Mouse (Mus musculus) layer of hippocampus, adult 11-12 months (tissue): ENCODE data around the gene Zfp319.
A peak's percentile ranks its signal among the peaks of the same experiment; 100 is the strongest.

Experiments used
- DNase-seq: peaks from one replicate; pipeline ENCODE4 v3.0.0; 2022; ENCODE audit warnings: low spot score

Gene Zfp319

DNA sequence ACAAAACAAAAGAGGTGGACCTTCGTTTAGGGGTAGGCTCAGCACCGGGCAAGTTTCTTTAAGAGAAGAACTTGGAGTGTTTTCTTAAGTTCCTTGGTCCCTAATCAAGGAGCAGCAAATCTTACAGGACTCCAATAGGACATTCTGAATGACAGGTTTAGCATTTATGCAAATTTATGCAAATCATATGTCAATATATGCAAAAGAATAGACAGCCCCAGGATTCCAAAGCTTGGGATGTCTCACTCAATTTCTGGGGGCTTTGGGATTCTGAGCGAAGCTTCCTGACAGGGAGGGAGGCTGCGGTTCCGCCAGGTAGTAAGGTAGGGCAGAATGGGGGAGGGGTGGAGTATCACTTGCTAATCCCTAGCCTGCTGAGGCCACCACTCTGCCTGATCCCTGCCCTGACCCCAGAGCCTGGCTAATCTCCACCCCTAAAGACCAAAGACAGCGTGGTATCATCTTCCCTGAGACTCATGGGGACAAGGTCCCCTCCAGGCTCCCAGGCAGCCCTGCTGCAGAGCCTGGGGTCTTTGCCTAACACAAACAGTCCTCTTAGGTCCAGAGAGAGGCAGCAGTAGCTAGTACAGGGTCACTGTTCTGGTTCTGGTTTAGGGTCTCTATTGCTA lies 21.3 kb downstream of the Zfp319 start, which contains the start of gene Tepp:
Gene Tepp, plus strand, starts transcription at position 225 of the 629 bp plus-strand sequence.
- no peak for DNase-seq

DNA sequence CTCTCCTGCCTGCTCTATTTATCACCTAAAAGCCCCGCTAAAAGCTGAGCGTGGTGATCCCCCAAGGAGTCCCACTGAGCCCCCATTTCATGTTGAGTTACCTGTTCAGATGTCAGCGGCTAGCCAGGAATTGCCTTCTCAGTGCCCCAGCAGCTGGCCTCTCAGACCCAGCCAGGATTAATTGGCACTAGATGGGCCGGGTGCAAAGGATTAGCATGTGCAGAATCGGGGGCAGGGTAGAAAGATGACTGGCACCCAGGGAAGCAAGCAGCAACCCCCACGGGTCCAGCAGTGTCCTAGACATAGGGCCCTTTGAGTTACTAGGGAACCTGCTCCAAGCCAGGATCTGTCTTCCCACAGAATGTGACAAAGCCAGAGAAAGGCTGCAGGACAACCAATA lies 25.3 kb downstream of the Zfp319 start, which contains the start of gene Cngb1:
Gene Cngb1, minus strand, starts transcription at position 155 of the 400 bp plus-strand sequence.
- no peak for DNase-seq

- DNase-seq = no peak
Observed at GRCm38 (mm10) chr8:95305526-95305925, 26.2 kb downstream of the Zfp319 start.

GRCm38 (mm10) chr8:95302410-95302809 lies 29.3 kb downstream of the Zfp319 start:
- no peak for DNase-seq

- no peak for DNase-seq
Observed at GRCm38 (mm10) chr8:95293891-95294290, 37.9 kb downstream of the Zfp319 start.

GRCm38 (mm10) chr8:95293172-95293571 lies 38.6 kb downstream of the Zfp319 start:
- DNase-seq = peak; percentile 45

- DNase-seq = no peak
Observed at GRCm38 (mm10) chr8:95289066-95289650, 42.6 kb downstream of the Zfp319 start.

DNA sequence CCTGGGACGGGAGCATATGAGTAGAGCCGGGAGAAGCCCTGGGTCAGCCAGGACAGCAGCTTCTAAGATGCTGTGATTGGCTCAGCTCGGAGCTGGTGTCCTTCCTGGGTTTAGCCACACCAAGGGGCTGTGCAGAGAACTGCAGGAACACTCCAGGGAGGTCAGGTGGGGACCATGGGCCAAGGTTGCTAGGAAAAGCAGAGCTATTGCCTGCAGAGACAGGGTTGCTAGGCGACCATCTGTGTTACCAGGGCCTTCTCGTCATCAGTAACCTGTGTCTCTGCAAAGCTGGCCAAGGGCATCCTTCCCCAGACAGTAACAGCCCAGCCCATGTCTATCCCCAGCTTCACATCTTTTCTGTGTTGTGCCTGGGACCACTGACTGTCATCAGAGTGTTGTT lies 50.3 kb downstream of the Zfp319 start:
- DNase-seq = no peak
